Mouse (Mus musculus) heart, embryonic 15.5 days (tissue): Measurements from ENCODE around the gene Chd6. TPM values are rescaled to one million over a fixed set of nuclear protein-coding genes. Genes with fewer than 3 reads are reported as not detected.
A peak's percentile ranks its signal among the peaks of the same experiment; 100 is the strongest.

ENCODE experiments used
- ATAC-seq: fragments of 200-750 bp; cut with Nextera tagmentation; replicated peaks from 2 replicates; pipeline ENCODE4 v1.8.0; 2017; ENCODE audit warnings: low read depth, moderate TSS enrichment; ENCODE audit not compliant: insufficient number of reproducible peaks, insufficient read depth, low FRiP score
- H3K27ac ChIP-seq: fragments of 300-500 bp; sonication (generic); 2 replicates; pipeline ENCODE4 v1.5.1; 2015; ENCODE audit warnings: mild to moderate bottlenecking, inconsistent platforms
- H3K27me3 ChIP-seq: fragments of 300-500 bp; sonication (generic); 2 replicates; pipeline ENCODE4 v1.6.1; 2015; ENCODE audit warnings: inconsistent platforms
- H3K36me3 ChIP-seq: fragments of 300-500 bp; sonication (generic); 2 replicates; pipeline ENCODE4 v1.6.1; 2015; ENCODE audit warnings: mild to moderate bottlenecking, inconsistent platforms
- H3K4me1 ChIP-seq: fragments of 300-500 bp; sonication (generic); replicated peaks from 2 replicates; pipeline ENCODE4 v1.6.1; 2015; ENCODE audit warnings: inconsistent platforms
- H3K4me2 ChIP-seq: fragments of 300-500 bp; sonication (generic); 2 replicates; pipeline ENCODE4 v1.6.1; 2015; ENCODE audit warnings: inconsistent platforms, mild to moderate bottlenecking, moderate library complexity
- H3K4me3 ChIP-seq: fragments of 300-500 bp; sonication (generic); 2 replicates; pipeline ENCODE4 v1.5.1; 2015; ENCODE audit warnings: mild to moderate bottlenecking, inconsistent platforms
- H3K9ac ChIP-seq: fragments of 300-500 bp; sonication (generic); 2 replicates; pipeline ENCODE4 v1.6.1; 2015; ENCODE audit warnings: mild to moderate bottlenecking, inconsistent platforms
- H3K9me3 ChIP-seq: fragments of 300-500 bp; sonication (generic); replicated peaks from 2 replicates; pipeline ENCODE4 v1.6.1; 2016; ENCODE audit warnings: inconsistent platforms
- WGBS: fragments of 180-500 bp; shearing (Covaris S2); methylation state at CpG from one replicate; pipeline ENCODE4 v1.1.7; 2015; ENCODE audit warnings: mixed read lengths; 5-methylcytosine and 5-hydroxymethylcytosine counted together
- polyA plus RNA-seq: library from polyadenylated mRNA; unstranded; fragments of >200 nt; fragmentation: Nextera tagmentation; extraction: Ambion mirVana; gene quantifications from 2 replicates; pipeline ENCODE4 v1.2.1, GENCODE M21; 2015

The Chd6 gene
- polyA plus RNA-seq, 1 experiment from 2014 or later, result 17.1 TPM

DNA sequence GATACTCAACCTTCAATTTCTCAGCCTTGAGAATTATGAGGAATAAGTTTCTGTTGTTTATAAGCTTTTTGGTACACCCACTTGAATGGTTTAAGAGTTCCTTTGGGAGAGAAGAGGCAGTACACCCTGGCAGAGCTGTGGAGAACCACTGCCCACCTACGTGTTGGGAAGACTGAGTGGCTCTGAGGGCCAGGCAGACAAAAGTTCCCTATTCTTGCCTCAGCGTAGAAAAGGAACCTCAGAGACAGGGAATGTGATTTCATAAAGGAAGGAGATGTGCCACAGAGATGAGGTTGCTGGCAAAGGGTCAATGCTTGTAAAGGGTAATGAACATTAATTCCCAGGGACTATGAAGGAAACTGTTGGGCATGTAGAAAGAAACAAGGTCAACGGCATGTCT is 154.3 kb downstream of the Chd6 start:
- Histone ChIP-seq H3K9me3 (no peaks in the 10 kb centered on the region), H3K36me3 (peaks cover 49% of the 10 kb centered on the region), H3K4me3 (no peak overlapping the region), H3K4me1 (peaks cover 26% of the 10 kb centered on the region), H3K27me3 (no peaks in the 10 kb centered on the region), H3K4me2 (no peak overlapping the region), H3K27ac (no peak overlapping the region), H3K9ac (no peak overlapping the region)
- ATAC-seq, result no peak
- WGBS, result 92% methylated on average over 3 of the region's 3 CpGs

DNA sequence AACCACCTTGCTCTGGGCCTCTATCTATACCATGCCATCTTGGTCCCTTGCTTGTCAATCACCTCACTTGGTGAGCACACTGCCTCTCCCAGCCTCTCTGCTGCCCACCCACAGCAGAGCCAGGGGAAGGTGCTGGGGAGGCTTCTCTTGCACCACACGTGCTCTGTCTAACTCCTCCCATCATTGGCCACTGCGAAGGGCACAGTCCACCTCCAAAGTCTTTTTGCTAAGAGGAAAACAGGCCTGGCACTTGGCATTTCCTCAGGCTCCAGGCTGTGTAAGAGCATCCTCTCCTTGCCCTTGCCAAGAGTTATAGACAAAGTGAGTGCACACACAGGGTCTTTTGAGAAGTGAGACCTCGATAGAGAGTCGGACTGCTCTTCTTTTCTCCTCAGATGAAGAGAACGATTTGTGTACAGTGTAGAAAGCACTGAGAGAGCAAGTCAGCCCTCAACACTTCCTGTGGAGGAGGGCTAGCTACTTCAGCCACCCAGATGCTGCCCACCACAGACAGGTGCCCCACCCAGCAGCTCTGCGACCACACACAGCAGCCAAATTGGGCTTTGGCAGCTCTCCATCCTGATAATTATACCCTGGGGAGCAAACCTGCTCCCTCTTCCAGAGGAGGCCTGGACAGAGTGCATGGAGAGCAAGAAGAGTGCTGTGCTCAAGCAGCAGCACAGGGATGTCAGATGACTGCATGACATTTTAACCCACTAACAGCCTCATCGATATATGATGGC is 155.6 kb downstream of the Chd6 start:
- peaks cover 58% of the 10 kb centered on the region for H3K36me3 ChIP-seq
- WGBS, result 66% methylated on average over 7 of the region's 7 CpGs
- H3K9me3 ChIP-seq, result no peaks in the 10 kb centered on the region
- peak overlapping the region; percentile 35; the same call in 1 of the 2 replicates for H3K27ac ChIP-seq
- ATAC-seq, result peak; percentile 51; the same call in 1 of the 2 replicates
- H3K4me3 ChIP-seq, result no peak overlapping the region
- no peaks in the 10 kb centered on the region for H3K27me3 ChIP-seq
- H3K4me2 ChIP-seq, result no peak overlapping the region
- H3K9ac ChIP-seq, result no peak overlapping the region
- H3K4me1 ChIP-seq, result peaks cover 26% of the 10 kb centered on the region

DNA sequence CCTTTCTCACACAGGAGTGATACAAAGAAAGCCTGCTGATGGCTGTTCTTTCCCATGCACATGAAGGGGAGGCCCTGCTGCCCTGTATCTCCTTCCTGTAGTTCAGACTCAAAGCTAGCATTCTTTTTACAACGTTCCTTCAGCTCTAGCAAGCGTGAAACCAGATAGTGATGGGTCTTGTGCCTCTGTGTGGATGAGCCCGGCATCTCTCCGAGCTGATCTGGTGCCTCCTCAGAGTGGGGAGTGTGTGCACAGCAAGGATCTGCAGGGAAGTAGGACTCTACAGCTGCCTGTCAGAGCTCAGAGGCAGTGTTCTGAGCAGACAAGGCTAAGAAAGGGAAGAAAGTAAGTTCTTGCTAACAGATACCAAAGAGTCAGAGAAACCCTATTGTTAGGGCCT is 157.3 kb downstream of the Chd6 start:
- no peak overlapping the region for H3K4me3 ChIP-seq
- WGBS, result 59% methylated on average over 4 of the region's 4 CpGs
- H3K9ac ChIP-seq, result no peak overlapping the region
- peaks cover 58% of the 10 kb centered on the region for H3K36me3 ChIP-seq
- no peak overlapping the region for H3K27ac ChIP-seq
- H3K4me1 ChIP-seq, result peaks cover 26% of the 10 kb centered on the region
- no peaks in the 10 kb centered on the region for H3K27me3 ChIP-seq
- H3K4me2 ChIP-seq, result no peak overlapping the region
- ATAC-seq, result no peak
- H3K9me3 ChIP-seq, result no peaks in the 10 kb centered on the region

DNA sequence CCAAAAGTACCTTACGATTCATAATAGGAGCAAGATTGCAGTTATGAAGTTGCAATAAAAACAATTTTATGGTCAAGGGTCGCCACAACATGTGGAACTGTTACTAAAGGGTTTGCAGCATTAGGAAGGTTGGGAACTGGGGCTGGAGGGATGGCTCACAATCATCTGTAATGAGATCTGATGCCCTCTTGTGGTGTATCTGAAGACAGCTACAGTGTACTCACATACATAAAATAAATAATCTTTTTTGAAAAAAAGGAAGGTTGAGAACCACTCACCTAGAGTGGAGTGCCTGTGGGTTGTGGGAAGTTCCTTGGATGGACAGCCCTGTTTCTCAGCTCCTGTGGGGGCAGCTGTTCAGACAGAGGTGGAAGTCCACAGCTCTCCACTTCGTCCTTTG is 166.4 kb downstream of the Chd6 start:
- no peak for ATAC-seq
- H3K4me1 ChIP-seq, result peaks cover 24% of the 10 kb centered on the region
- H3K9ac ChIP-seq, result no peak overlapping the region
- H3K27ac ChIP-seq, result no peak overlapping the region
- H3K4me2 ChIP-seq, result no peak overlapping the region
- H3K27me3 ChIP-seq, result no peaks in the 10 kb centered on the region
- H3K9me3 ChIP-seq, result no peaks in the 10 kb centered on the region
- H3K36me3 ChIP-seq, result no peaks in the 10 kb centered on the region
- no peak overlapping the region for H3K4me3 ChIP-seq
- WGBS, result 78% methylated on average over 3 of the region's 3 CpGs

DNA sequence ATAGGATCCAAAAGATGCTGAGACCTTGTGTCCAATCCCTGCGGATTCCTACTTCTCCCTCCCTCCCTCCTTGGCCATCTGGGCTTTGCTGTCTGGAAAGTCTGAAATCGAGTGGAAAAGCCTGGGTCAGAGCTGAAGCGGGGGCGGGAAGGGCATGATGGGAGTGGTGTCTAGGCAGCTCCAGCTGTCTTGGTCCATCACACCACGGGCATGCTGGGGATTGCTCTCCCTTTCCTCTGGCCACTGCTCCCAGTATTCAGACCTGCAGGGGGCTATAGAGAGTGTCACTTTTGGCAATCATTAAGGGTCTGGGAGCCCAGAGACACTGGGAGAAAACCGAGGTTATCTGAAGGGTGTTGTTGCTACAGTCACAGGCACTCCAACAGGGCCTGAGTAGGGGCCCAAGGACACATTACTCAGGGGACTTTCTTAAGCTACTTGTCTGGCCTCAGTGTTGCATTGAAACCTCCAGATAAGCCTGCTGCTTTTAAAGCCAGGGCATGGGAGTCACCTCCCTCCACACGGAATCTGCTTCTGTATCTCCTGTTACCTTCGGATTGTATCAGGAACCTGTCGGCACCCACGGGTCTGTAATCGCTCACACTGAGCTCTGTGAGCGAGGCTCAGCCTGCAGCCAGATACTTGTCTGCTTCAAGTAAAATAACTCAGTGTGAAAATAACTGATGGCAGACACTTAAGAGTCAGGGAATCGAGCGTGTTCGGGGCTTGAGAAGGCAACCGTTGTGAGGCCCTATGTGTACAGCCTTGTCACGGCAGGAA is 167.8 kb downstream of the Chd6 start:
- Histone ChIP-seq H3K4me3 (no peak overlapping the region), H3K9ac (0 out of 2 replicates have a peak overlapping the region, but pooled peaks have one; percentile 1), H3K9me3 (no peaks in the 10 kb centered on the region), H3K4me2 (peak overlapping the region; percentile 27), H3K4me1 (peaks cover 24% of the 10 kb centered on the region), H3K27ac (peak overlapping the region; percentile 67), H3K36me3 (no peaks in the 10 kb centered on the region), H3K27me3 (no peaks in the 10 kb centered on the region)
- 25% methylated on average over 17 of the region's 17 CpGs for WGBS
- ATAC-seq, result peak; percentile 49; the same call in 1 of the 2 replicates

DNA sequence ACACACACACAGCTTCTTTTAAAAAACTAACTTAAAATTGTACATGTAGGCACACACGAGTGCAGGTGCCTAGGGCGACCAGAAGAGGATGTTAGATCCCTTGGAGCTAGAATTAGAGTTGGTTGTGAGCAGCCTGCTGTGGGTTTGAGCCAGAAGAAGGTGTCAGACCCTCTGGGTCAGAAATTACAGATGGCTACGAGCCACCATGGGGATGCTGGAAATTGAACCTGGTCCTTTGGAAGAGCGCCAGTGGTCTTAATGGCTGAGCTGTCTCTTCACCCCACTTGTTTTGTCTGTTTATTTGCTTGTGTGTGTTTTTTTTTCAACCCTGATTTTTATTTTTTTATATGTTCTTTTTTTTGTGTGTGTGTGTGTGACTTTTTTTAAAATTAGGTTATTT is 174.4 kb downstream of the Chd6 start:
- no peaks in the 10 kb centered on the region for H3K27me3 ChIP-seq
- H3K27ac ChIP-seq, result no peak overlapping the region
- no peak overlapping the region for H3K4me2 ChIP-seq
- no peaks in the 10 kb centered on the region for H3K9me3 ChIP-seq
- H3K4me1 ChIP-seq, result no peaks in the 10 kb centered on the region; the same call in 1 of the 2 replicates
- WGBS, result 78% methylated on average over 4 of the region's 4 CpGs
- no peak overlapping the region for H3K9ac ChIP-seq
- no peak overlapping the region for H3K4me3 ChIP-seq
- ATAC-seq, result no peak
- H3K36me3 ChIP-seq, result no peaks in the 10 kb centered on the region

DNA sequence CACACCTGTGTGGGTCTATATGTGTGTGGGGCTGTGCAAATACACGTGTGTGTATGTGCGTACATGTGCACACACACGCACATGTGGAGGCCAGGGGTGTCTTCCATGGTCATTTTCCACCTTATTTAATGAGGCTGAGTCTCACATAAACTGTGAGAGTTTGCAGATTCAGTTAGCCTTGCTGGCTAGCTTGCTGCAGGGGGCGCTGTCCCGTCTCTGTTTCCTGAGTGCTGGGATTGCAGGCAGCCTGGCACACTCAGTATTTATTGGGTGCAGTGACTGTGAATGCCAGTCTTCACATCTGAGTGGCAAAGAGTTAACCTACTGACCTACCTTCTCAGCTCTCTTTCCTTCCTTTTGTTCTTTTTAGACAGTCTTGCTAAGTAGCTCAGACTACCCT is 175.0 kb downstream of the Chd6 start:
- no peak overlapping the region for H3K4me3 ChIP-seq
- no peak overlapping the region for H3K4me2 ChIP-seq
- no peaks in the 10 kb centered on the region for H3K9me3 ChIP-seq
- H3K27ac ChIP-seq, result no peak overlapping the region
- no peak overlapping the region for H3K9ac ChIP-seq
- no peaks in the 10 kb centered on the region for H3K36me3 ChIP-seq
- no peak for ATAC-seq
- H3K4me1 ChIP-seq, result no peaks in the 10 kb centered on the region; the same call in 1 of the 2 replicates
- 68% methylated on average over 5 of the region's 5 CpGs for WGBS
- H3K27me3 ChIP-seq, result no peaks in the 10 kb centered on the region

DNA sequence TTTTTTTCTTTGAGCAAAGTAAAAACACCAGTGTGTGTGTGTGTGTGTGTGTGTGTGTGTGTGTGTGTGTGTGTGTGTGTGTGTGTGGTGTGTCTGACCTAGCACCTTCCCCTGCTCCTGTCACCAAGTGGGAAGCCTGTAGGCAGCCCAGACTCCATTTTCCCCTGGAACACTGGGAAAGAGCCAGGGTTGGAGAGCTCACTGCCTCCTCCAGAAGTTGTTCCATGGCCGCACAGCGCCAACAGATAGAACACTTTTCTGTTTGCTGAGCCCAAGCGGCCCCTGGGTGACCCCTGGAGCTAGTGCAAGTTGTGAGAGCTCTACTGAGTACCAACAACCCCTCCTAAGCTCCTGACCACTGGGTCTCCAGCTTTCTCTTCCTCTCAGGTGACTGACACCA is 175.9 kb downstream of the Chd6 start:
- no peaks in the 10 kb centered on the region; the same call in 1 of the 2 replicates for H3K4me1 ChIP-seq
- H3K4me2 ChIP-seq, result no peak overlapping the region
- H3K27ac ChIP-seq, result no peak overlapping the region
- H3K27me3 ChIP-seq, result no peaks in the 10 kb centered on the region
- H3K9ac ChIP-seq, result no peak overlapping the region
- H3K4me3 ChIP-seq, result no peak overlapping the region
- no peak for ATAC-seq
- H3K9me3 ChIP-seq, result no peaks in the 10 kb centered on the region
- no peaks in the 10 kb centered on the region for H3K36me3 ChIP-seq
- 55% methylated on average over 3 of the region's 3 CpGs for WGBS

DNA sequence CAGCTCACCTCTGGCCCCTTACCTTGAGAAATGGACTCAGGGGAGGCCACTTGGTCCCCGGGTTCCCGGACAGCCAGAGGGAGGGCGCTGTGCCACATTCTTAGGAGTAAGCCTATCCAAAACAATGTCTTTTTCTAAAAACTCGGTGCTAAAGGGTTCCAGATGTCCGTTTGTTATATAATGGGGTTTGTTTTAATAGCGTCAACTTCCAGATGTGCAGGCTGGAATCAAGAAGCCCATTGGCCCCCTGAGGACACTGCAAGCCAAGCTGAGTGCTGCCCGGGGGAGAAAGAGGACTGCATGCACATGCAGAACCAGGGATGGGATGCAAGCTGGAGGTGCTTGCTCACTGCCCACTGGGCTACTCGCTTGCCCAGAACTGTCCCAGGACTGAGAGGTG is 176.6 kb downstream of the Chd6 start:
- no peak overlapping the region for H3K4me2 ChIP-seq
- no peaks in the 10 kb centered on the region; the same call in 1 of the 2 replicates for H3K4me1 ChIP-seq
- ATAC-seq, result no peak
- 71% methylated on average over 8 of the region's 8 CpGs for WGBS
- H3K27me3 ChIP-seq, result no peaks in the 10 kb centered on the region
- H3K9ac ChIP-seq, result no peak overlapping the region
- no peak overlapping the region for H3K27ac ChIP-seq
- no peak overlapping the region for H3K4me3 ChIP-seq
- H3K36me3 ChIP-seq, result no peaks in the 10 kb centered on the region
- H3K9me3 ChIP-seq, result no peaks in the 10 kb centered on the region

DNA sequence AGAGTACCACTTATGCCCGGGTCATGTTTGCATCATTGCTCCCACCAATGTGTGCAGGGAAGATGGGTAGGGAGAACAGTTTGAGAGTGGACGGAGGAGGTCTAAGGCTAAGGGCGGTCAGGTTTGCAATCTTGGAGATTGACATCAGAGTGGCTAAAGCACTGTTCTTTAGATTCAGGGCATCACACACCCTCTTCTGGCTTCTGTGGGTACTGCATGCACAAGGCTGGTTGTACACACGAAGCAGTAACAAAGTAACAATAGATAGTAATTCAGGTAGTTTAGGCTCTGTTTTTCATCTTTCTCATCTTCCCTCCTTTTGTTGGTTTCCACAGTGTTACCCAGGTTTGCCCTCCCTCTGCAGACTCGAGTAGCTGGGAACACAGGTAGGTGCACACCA is 177.5 kb downstream of the Chd6 start:
- Histone ChIP-seq H3K36me3 (no peaks in the 10 kb centered on the region), H3K27me3 (no peaks in the 10 kb centered on the region), H3K4me1 (no peaks in the 10 kb centered on the region; the same call in 1 of the 2 replicates), H3K27ac (no peak overlapping the region), H3K9ac (no peak overlapping the region), H3K4me2 (no peak overlapping the region), H3K9me3 (no peaks in the 10 kb centered on the region), H3K4me3 (no peak overlapping the region)
- ATAC-seq, result no peak
- 88% methylated on average over 5 of the region's 5 CpGs for WGBS

DNA sequence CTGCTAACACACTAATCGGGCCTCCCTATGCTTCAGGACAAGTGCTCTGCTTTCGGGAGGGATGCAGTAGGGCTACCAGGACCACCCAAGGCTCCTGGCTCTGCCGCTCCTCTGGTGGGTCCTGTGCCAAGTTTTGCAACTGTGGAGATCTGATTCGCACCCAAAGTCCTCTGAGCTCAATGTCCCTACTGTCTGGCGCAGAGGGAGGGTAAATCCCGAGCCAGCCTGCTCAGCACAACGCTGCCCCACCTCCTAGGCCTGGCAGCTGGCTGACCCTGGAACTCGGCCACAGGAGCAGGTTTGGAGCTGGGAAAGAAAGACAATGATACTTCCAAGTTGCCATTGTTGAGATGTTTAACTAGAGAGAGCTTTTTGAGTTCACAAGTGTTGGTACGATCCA is 183.7 kb downstream of the Chd6 start:
- WGBS, result 65% methylated on average over 9 of the region's 9 CpGs
- no peaks in the 10 kb centered on the region for H3K9me3 ChIP-seq
- H3K27ac ChIP-seq, result no peak overlapping the region
- no peaks in the 10 kb centered on the region for H3K27me3 ChIP-seq
- no peak for ATAC-seq
- no peak overlapping the region for H3K4me2 ChIP-seq
- H3K4me3 ChIP-seq, result no peak overlapping the region
- H3K36me3 ChIP-seq, result no peaks in the 10 kb centered on the region
- no peak overlapping the region for H3K9ac ChIP-seq
- H3K4me1 ChIP-seq, result no peaks in the 10 kb centered on the region
